Mouse (Mus musculus) gastrocnemius, postnatal 36 days (tissue): Measurements from ENCODE around the gene Lrrn3. TPM values are rescaled to one million over a fixed set of nuclear protein-coding genes. Genes with fewer than 3 reads are reported as not detected.

ENCODE experiments used
- DNase-seq, 2 experiments: peaks; one replicate each; pipeline ENCODE4 v3.0.0; 2022
- intact Hi-C: fragments of 180-260 bp; cut with DNase I; formaldehyde crosslinking; loops from one replicate; pipeline ENCODE4 v1.15.1; 2025
- total RNA-seq, 2 experiments: library from RNA; stranded (reverse); gene quantifications; 2 replicates each; pipeline ENCODE4 v1.2.3; 2021

Gene Lrrn3
- total RNA-seq, 2 experiments from 2014 or later, result 0.23 to 0.25 TPM

DNA sequence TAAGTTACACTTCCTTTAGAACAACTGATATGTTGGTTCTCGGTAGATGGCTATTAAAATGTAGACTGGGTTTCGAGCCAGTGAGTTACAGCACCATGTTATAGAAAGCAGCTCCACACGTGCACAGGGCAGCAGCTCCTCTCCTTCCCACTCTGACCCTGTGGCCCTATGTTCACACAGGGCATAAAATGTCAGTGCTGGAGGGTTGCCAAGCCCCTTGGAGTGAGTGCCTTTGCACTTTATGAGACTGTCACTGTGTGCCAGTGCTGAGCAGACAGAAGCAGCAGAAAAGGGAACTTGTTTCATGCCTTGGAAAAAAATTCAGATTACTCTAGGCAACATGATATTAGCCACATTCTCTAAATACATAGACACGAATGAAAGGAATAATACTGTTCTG lies 47.8 kb downstream of the Lrrn3 start:
- intact Hi-C loops, result no loop called here
- DNase-seq, result peak in 1 of 2 experiments; percentile 25

- intact Hi-C loops, result no loop called here
- DNase-seq, result no peak
Observed at GRCm38 (mm10) chr12:41436206-41436985, 49.8 kb downstream of the Lrrn3 start.

- DNase-seq, result no peak
- intact Hi-C loops, result no loop called here
Observed at GRCm38 (mm10) chr12:41428806-41429205, 57.4 kb downstream of the Lrrn3 start.

GRCm38 (mm10) chr12:41427464-41427863 lies 58.8 kb downstream of the Lrrn3 start:
- DNase-seq, result no peak
- intact Hi-C loops, result no loop called here

GRCm38 (mm10) chr12:41425101-41425679 lies 61.0 kb downstream of the Lrrn3 start:
- intact Hi-C loops, result no loop called here
- DNase-seq, result no peak

DNA sequence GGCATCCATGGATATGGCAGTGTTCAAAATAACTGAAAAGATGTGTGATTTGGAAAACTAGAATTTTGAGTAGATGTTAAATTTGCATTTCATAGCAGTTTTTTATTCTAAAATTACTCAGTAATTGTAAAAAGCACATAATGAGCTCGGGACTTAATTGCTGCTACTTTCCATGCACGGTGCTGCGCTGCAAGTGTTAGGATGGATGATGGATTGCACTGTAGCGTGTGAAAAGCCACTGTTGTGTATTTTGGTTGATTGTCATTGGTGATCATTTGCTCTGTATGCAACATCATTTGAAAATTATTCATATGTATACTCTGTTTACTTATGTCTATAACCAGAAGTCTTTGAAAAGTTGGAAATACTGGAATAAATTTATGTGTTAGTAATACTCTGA lies 68.3 kb downstream of the Lrrn3 start:
- DNase-seq, result no peak
- intact Hi-C loops, result no loop called here

DNA sequence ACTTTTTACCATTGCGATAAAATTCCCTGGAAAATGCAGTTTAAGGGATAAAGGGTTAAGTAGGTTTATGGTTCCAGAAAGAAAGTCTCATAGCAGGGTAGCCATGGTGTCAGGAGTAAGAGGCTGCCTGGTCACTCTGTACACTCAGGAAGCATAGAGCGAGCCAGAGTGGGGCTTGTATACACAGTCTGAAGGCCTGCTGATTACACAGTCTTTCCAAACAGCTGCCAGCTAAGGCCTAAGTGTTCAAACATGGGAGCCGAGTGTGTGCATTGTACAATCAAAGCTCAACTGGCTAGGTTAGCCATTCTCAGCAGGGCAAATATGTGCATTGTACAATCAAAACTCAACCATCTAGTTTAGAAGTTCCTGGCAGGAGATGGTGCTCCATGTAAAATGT lies 69.1 kb downstream of the Lrrn3 start:
- intact Hi-C loops, result no loop called here
- no peak for DNase-seq

DNA sequence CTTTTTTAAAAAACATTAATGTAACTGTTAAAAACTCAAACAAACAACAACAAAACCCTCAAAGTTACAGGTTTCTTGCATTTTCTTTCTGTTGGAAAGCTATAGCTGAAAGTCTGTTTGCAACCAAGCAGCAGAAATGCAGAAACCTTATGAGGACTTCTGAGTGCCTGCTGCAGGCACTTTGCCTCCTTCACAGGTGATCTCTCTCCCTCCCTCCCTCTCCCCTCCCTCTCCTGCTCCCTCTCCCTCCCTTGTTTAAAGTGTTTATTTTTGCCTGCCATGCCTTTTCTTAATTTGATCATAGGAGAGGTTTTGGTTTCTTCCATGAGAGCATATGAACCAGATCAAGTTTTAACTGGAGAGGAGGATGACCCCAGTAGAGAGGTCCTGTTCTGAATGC lies 69.6 kb downstream of the Lrrn3 start:
- intact Hi-C loops, result no loop called here
- no peak for DNase-seq

GRCm38 (mm10) chr12:41409431-41409830 lies 76.8 kb downstream of the Lrrn3 start:
- intact Hi-C loops, result no loop called here

GRCm38 (mm10) chr12:41401923-41402322 lies 84.3 kb downstream of the Lrrn3 start:
- intact Hi-C loops, result no loop called here

More at GRCm38 (mm10) chr12:41409431-41409830, 76.8 kb downstream of the Lrrn3 start:
- DNase-seq, result no peak

More at GRCm38 (mm10) chr12:41401923-41402322, 84.3 kb downstream of the Lrrn3 start:
- DNase-seq, result no peak
